Mouse (Mus musculus): Measurements from ENCODE around the gene Rbpj. TPM values are rescaled to one million over a fixed set of nuclear protein-coding genes. Genes with fewer than 3 reads are reported as not detected.
A peak's percentile ranks its signal among the peaks of the same experiment; 100 is the strongest.

Gene Rbpj
- polyA plus RNA-seq, 1 experiment from 2014 or later, result 49.8 TPM

GRCm38 (mm10) chr5:53469098-53469776, 3.3 kb downstream of the Rbpj start:
- no peak overlapping the region for H3K9ac ChIP-seq

DNA sequence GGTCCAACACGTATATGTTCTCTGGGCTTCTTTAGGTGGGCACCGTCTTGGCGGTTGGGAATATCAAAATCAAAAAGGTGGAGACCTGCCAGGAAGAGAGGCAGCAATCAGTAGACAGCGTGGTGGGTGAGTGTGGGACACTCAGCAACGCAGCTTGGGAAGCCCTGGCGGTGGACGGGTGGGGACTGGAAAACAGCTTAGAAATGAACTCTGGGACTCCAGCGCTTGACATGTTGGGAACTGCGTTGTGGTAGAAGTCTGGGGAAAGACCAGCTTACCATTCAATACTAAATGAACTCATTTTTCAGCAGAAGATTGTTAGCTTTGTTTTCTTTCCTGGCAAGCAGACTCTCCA, 3.8 kb downstream of the Rbpj start:
- WGBS, result 45% methylated on average over 9 of the region's 9 CpGs
- H3K27me3 ChIP-seq (ENCODE audit: insufficient read depth, low read length), result no peaks in the 10 kb centered on the region
- no peak for DNase-seq
- no peak for TF ChIP-seq CTCF (IDR thresholded peaks at IDR 0.05; ENCODE audit: low read depth)
- H3K9me3 ChIP-seq (ENCODE audit: low read depth, low read length), result no peaks in the 10 kb centered on the region
- ATAC-seq (ENCODE audit: insufficient read depth), result no peak
- H3K4me2 ChIP-seq, result peak overlapping the region; percentile 7; the same call in 1 of the 2 replicates
- no peak overlapping the region; the same call in 1 of the 2 replicates for H3K27ac ChIP-seq (ENCODE audit: low read depth)
- H3K4me1 ChIP-seq (ENCODE audit: insufficient read depth), result 0 out of 2 replicates have a peak, but pooled peaks cover 9% of the 10 kb centered on the region
- no peaks in the 10 kb centered on the region for H3K36me3 ChIP-seq (ENCODE audit: insufficient read depth)
- no peak overlapping the region for H3K9ac ChIP-seq
- H3K4me3 ChIP-seq (ENCODE audit: low read depth, low read length), result no peak overlapping the region

More at GRCm38 (mm10) chr5:53469098-53469776, 3.3 kb downstream of the Rbpj start:
- WGBS, result 58% methylated on average over 6 of the region's 6 CpGs
- H3K9me3 ChIP-seq (ENCODE audit: low read depth, low read length), result no peaks in the 10 kb centered on the region
- H3K4me1 ChIP-seq (ENCODE audit: insufficient read depth), result 0 out of 2 replicates have a peak, but pooled peaks cover 9% of the 10 kb centered on the region
- ATAC-seq (ENCODE audit: insufficient read depth), result no peak
- TF ChIP-seq CTCF (IDR thresholded peaks at IDR 0.05; ENCODE audit: low read depth), result no peak
- no peak overlapping the region; the same call in 1 of the 2 replicates for H3K27ac ChIP-seq (ENCODE audit: low read depth)
- no peaks in the 10 kb centered on the region for H3K36me3 ChIP-seq (ENCODE audit: insufficient read depth)
- H3K27me3 ChIP-seq (ENCODE audit: insufficient read depth, low read length), result no peaks in the 10 kb centered on the region
- H3K4me3 ChIP-seq (ENCODE audit: low read depth, low read length), result no peak overlapping the region
- H3K4me2 ChIP-seq, result no peak overlapping the region
- DNase-seq, result no peak

DNA sequence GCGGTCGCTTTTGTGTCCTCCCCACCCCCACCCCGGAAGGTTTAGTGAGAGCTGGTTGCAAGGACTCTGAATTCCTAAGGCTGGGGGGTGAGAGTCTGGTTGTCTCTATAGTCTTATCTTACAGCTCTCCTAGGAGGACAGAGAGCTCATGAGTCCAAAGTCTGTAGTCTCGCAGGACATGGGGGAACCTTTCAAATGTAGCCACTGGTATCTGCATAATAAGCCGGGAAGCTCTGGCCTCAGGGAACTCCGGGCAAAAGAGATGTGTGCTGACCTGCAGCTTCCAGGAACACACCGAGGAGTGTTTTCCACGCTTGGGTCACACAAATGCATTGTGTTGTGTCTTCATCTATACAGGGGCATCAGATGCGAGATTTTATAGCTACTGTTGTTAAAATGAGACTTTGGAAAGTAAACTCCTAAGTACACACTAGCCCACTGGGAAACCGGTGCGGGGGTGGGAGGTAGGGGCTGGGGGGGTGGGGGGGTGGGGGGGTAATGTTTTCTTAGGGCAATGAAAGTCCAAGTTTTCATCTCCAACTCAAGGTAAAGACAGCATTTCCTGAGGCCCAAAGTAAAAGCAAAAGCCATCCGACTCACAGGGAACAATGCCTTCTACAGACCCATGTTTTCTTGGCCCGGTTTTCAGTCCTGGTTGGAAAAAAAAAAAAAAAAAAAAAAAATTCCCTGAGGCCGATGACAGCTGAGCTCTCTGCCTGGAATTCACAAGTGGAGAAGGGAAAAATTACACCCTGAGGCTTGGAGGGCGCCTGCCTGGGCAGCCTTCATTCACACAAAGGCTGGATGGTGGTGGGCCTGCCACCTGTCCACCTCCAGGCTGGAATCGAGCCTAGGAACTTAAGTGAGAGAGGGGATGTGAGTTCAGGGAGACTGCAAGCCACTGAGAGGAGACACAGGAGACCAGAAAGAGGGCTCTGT, 4.5 kb downstream of the Rbpj start:
- peak; percentile 55 for DNase-seq
- Histone ChIP-seq H3K4me3 (ENCODE audit: low read depth, low read length) (no peak overlapping the region), H3K4me1 (ENCODE audit: insufficient read depth) (0 out of 2 replicates have a peak, but pooled peaks cover 9% of the 10 kb centered on the region), H3K27me3 (ENCODE audit: insufficient read depth, low read length) (no peaks in the 10 kb centered on the region), H3K9me3 (ENCODE audit: low read depth, low read length) (no peaks in the 10 kb centered on the region), H3K27ac (ENCODE audit: low read depth) (peak overlapping the region; percentile 5; the same call in 1 of the 2 replicates), H3K4me2 (peak overlapping the region; percentile 7; the same call in 1 of the 2 replicates), H3K9ac (no peak overlapping the region; the same call in 1 of the 2 replicates), H3K36me3 (ENCODE audit: insufficient read depth) (no peaks in the 10 kb centered on the region)
- 0 out of 2 replicates have a peak, but pooled peaks have one; percentile 5 for TF ChIP-seq CTCF (IDR thresholded peaks at IDR 0.05; ENCODE audit: low read depth)
- ATAC-seq (ENCODE audit: insufficient read depth), result peak; percentile 6; the same call in 1 of the 2 replicates
- 32% methylated on average over 16 of the region's 16 CpGs for WGBS

DNA sequence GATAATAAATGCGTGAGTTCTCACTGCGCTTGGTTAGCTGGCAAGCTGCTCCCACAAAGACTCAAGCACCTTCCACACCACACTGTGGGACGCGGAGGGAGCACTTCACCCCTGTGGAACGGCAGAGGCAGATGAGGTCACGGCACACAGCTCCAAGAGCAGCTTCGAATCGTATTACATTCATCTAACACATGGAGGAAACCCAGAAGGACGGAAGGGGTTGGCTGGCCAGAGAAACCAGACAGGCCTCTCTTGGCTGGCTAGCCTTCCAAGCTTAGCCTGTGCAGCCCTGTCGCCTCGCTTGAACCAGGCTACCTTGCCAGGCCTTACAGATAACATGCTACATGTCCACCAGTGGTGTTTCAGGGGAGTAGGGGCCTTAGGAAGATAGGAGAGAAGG, 6.5 kb downstream of the Rbpj start:
- Histone ChIP-seq H3K4me3 (ENCODE audit: low read depth, low read length) (no peak overlapping the region), H3K4me1 (ENCODE audit: insufficient read depth) (0 out of 2 replicates have a peak, but pooled peaks cover 9% of the 10 kb centered on the region), H3K4me2 (no peak overlapping the region), H3K9me3 (ENCODE audit: low read depth, low read length) (no peaks in the 10 kb centered on the region), H3K27me3 (ENCODE audit: insufficient read depth, low read length) (no peaks in the 10 kb centered on the region), H3K36me3 (ENCODE audit: insufficient read depth) (no peaks in the 10 kb centered on the region), H3K27ac (ENCODE audit: low read depth) (no peak overlapping the region), H3K9ac (no peak overlapping the region)
- ATAC-seq (ENCODE audit: insufficient read depth) (no peak), DNase-seq (no peak)
- TF ChIP-seq CTCF (IDR thresholded peaks at IDR 0.05; ENCODE audit: low read depth), result no peak
- WGBS, result 60% methylated on average over 11 of the region's 11 CpGs

GRCm38 (mm10) chr5:53479161-53479560, 13.2 kb downstream of the Rbpj start:
- ATAC-seq (ENCODE audit: insufficient read depth) (no peak), DNase-seq (no peak)
- TF ChIP-seq CTCF (IDR thresholded peaks at IDR 0.05; ENCODE audit: low read depth), result no peak
- Histone ChIP-seq H3K36me3 (ENCODE audit: insufficient read depth) (no peaks in the 10 kb centered on the region), H3K27ac (ENCODE audit: low read depth) (no peak overlapping the region), H3K9ac (no peak overlapping the region), H3K27me3 (ENCODE audit: insufficient read depth, low read length) (no peaks in the 10 kb centered on the region), H3K4me3 (ENCODE audit: low read depth, low read length) (no peak overlapping the region), H3K9me3 (ENCODE audit: low read depth, low read length) (no peaks in the 10 kb centered on the region), H3K4me2 (no peak overlapping the region), H3K4me1 (ENCODE audit: insufficient read depth) (peaks cover 5% of the 10 kb centered on the region; the same call in 1 of the 2 replicates)
- WGBS, result 67% methylated on average over 6 of the region's 6 CpGs

DNA sequence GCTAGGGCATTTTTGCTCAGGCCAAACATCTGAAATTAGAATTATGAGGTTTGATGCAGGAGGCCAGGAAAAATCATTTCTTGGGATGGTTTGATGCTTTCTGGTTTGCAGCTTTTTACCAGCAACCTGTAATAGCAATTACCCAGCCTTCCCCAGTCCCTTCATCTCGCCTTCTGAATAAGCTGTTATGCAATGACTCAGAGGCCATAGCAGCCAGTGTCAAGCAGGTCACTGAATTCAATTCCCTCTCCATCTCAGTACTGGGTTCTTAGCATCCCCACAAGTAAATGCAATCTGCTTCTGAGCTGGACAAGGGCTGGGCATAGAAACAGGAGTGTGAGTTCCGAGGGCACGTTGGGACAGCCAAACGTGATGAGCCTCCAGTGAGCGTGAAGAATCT, 13.9 kb downstream of the Rbpj start:
- Histone ChIP-seq H3K9me3 (ENCODE audit: low read depth, low read length) (no peaks in the 10 kb centered on the region), H3K27me3 (ENCODE audit: insufficient read depth, low read length) (no peaks in the 10 kb centered on the region), H3K4me2 (no peak overlapping the region), H3K4me3 (ENCODE audit: low read depth, low read length) (no peak overlapping the region), H3K36me3 (ENCODE audit: insufficient read depth) (no peaks in the 10 kb centered on the region), H3K9ac (no peak overlapping the region), H3K27ac (ENCODE audit: low read depth) (no peak overlapping the region), H3K4me1 (ENCODE audit: insufficient read depth) (peaks cover 5% of the 10 kb centered on the region; the same call in 1 of the 2 replicates)
- no peak for ATAC-seq (ENCODE audit: insufficient read depth)
- WGBS, result 73% methylated on average over 5 of the region's 5 CpGs
- DNase-seq, result no peak
- TF ChIP-seq CTCF (IDR thresholded peaks at IDR 0.05; ENCODE audit: low read depth), result no peak

GRCm38 (mm10) chr5:53481021-53481420, 15.1 kb downstream of the Rbpj start:
- H3K4me3 ChIP-seq (ENCODE audit: low read depth, low read length), result no peak overlapping the region
- no peak overlapping the region for H3K4me2 ChIP-seq
- H3K27me3 ChIP-seq (ENCODE audit: insufficient read depth, low read length), result no peaks in the 10 kb centered on the region
- no peaks in the 10 kb centered on the region for H3K36me3 ChIP-seq (ENCODE audit: insufficient read depth)
- no peaks in the 10 kb centered on the region for H3K9me3 ChIP-seq (ENCODE audit: low read depth, low read length)
- no peak for TF ChIP-seq CTCF (IDR thresholded peaks at IDR 0.05; ENCODE audit: low read depth)
- 56% methylated on average over 2 of the region's 2 CpGs for WGBS
- no peak for DNase-seq
- H3K9ac ChIP-seq, result no peak overlapping the region
- ATAC-seq (ENCODE audit: insufficient read depth), result no peak
- H3K27ac ChIP-seq (ENCODE audit: low read depth), result no peak overlapping the region
- H3K4me1 ChIP-seq (ENCODE audit: insufficient read depth), result peaks cover 5% of the 10 kb centered on the region; the same call in 1 of the 2 replicates

All from lung, embryonic 14.5 days (tissue).